Mouse (Mus musculus) G1E (cell line): ENCODE results near the gene Rasgef1b.

Source experiments
- CTCF ChIP-seq: IDR thresholded peaks from 2 replicates; pipeline ENCODE4 v1.5.1; 2012; ENCODE audit warnings: low read depth, low read length, inconsistent platforms, mixed read lengths
- GATA1 ChIP-seq: IDR thresholded peaks from 2 replicates; pipeline ENCODE4 v1.6.1; 2012; ENCODE audit warnings: borderline replicate concordance, low read length, inconsistent platforms, mixed read lengths
- GATA2 ChIP-seq: IDR thresholded peaks from 2 replicates; pipeline ENCODE4 v1.6.1; 2012; ENCODE audit warnings: low read depth, low read length, inconsistent platforms, borderline replicate concordance
- POLR2AphosphoS5 ChIP-seq: IDR thresholded peaks from 2 replicates; pipeline ENCODE4 v1.6.1; 2012; ENCODE audit warnings: low read depth, low read length, inconsistent platforms; ENCODE audit not compliant: insufficient replicate concordance
- TAL1 ChIP-seq: conservative IDR thresholded peaks from 2 replicates; pipeline ENCODE4 v1.6.1; 2012; ENCODE audit warnings: low read depth, low read length, inconsistent platforms, mixed read lengths

- TF ChIP-seq CTCF (no peak), GATA2 (no peak), POLR2AphosphoS5 (no peak), TAL1 (no peak), GATA1 (no peak)
Observed at GRCm38 (mm10) chr5:99247441-99247840, 481.4 kb downstream of the Rasgef1b start.
